Comparison of ENCODE assay signal across 8 mouse cellular contexts in genomic region chr3:41082885-41083789, GRCm38 (mm10). TPM values are rescaled to one million over a fixed set of nuclear protein-coding genes. Genes with fewer than 3 reads are reported as not detected.
DNase-seq lines count a peak whose midpoint lies in the region; ATAC-seq and TF ChIP-seq lines count a peak whose summit lies in the region.

Gene Pgrmc2 (minus strand): TSS chr3:41083046.

- 1% methylated on average over 90 of the region's 95 CpGs for WGBS in hindbrain, postnatal 0 days

- DNase-seq in ZHBTc4 (ENCODE audit: low read depth, low spot score), result peak; percentile 99
- DNase-seq in gastrocnemius, adult 2 months, result peak; percentile 99
- DNase-seq in hindbrain, postnatal 0 days (ENCODE audit: low spot score), result peak; percentile 99
- DNase-seq in left cerebral cortex, adult 2 months (ENCODE audit: extremely low spot score in 1 of 2, low spot score in 2 of 2), result peak; percentile 98 to 99
- peak; percentile 96 to 97 for DNase-seq in right cerebral cortex, adult 2 months (ENCODE audit: low spot score in 2 of 2)
- peak; percentile 98 for DNase-seq in urinary bladder, postnatal 14 days (ENCODE audit: low spot score)

- H3K9ac ChIP-seq in hindbrain, postnatal 0 days (replicated peaks; ENCODE audit: low read length), result peak within 1 kb of the TSS; percentile 80

- peak; percentile 88 for ATAC-seq in common myeloid progenitor, adult 5-6 weeks (replicated peaks; ENCODE audit: low read depth, poor library complexity, severe bottlenecking)
- ATAC-seq in hindbrain, postnatal 0 days, result peak; percentile 99
- peak; percentile 92 for ATAC-seq in megakaryocyte, adult 5-6 weeks (ENCODE audit: poor library complexity, severe bottlenecking)

- peaks cover 12% of the 10 kb centered on the region for H3K4me1 ChIP-seq in hindbrain, postnatal 0 days (ENCODE audit: insufficient read depth, low read length)

- TF ChIP-seq CTCF in gastrocnemius, adult 2 months (IDR thresholded peaks at IDR 0.05), result peak; percentile 50
- TF ChIP-seq CTCF in hindbrain, postnatal 0 days (IDR thresholded peaks at IDR 0.05; ENCODE audit: low read depth), result peak; percentile 51
- TF ChIP-seq CTCF in left cerebral cortex, adult 2 months (IDR thresholded peaks at IDR 0.05), result peak; percentile 43

- intact Hi-C loops in gastrocnemius, adult 2 months (cut with DNase I), result loop anchor here (1.0 to 5.0 kb wide), 2 partner anchors 481 to 509 kb away; no protein-coding TSS in a partner anchor
- intact Hi-C loops in left cerebral cortex, adult 2 months (cut with DNase I), result loop anchor here (2.0 to 5.0 kb wide), 3 partner anchors 131 to 482 kb away; partner anchors contain the start of genes Abhd18 and Mfsd8

- no peaks in the 10 kb centered on the region for H3K36me3 ChIP-seq in hindbrain, postnatal 0 days (ENCODE audit: insufficient read depth, low read length)

- H3K9me3 ChIP-seq in hindbrain, postnatal 0 days (ENCODE audit: low read length), result no peaks in the 10 kb centered on the region

- no peaks in the 10 kb centered on the region for H3K27me3 ChIP-seq in hindbrain, postnatal 0 days (ENCODE audit: insufficient read depth, low read length)

- peak within 1 kb of the TSS; percentile 93 for H3K4me2 ChIP-seq in hindbrain, postnatal 0 days (ENCODE audit: low read depth, low read length)

- H3K27ac ChIP-seq in gastrocnemius, adult 2 months, result peak within 1 kb of the TSS; percentile 91
- H3K27ac ChIP-seq in hindbrain, postnatal 0 days, result peak within 1 kb of the TSS; percentile 90
- peak within 1 kb of the TSS; percentile 96 for H3K27ac ChIP-seq in left cerebral cortex, adult 2 months

- H3K4me3 ChIP-seq in gastrocnemius, adult 2 months, result peak within 1 kb of the TSS; percentile 80
- H3K4me3 ChIP-seq in hindbrain, postnatal 0 days (ENCODE audit: low read length), result peak within 1 kb of the TSS; percentile 91
- H3K4me3 ChIP-seq in left cerebral cortex, adult 2 months, result peak within 1 kb of the TSS; percentile 78

RNA-seq across cellular contexts. Expression of gene Pgrmc2, which starts in this region (rescaled TPM):
- total RNA-seq in common myeloid progenitor, adult 5-6 weeks (2017), result 20.4 and 24.3 TPM in 2 replicates
- total RNA-seq in gastrocnemius, adult 2 months (2021), result 10 to 100 TPM; 18.1 to 20.4 TPM
- total RNA-seq in hindbrain, postnatal 0 days (2014; rRNA removed), result 25.3 and 27.1 TPM in 2 replicates
- 27.2 and 28.7 TPM in 2 replicates for polyA plus RNA-seq in hindbrain, postnatal 0 days (2015; fragmentation: Nextera tagmentation; extraction: Ambion mirVana)
- total RNA-seq in left cerebral cortex, adult 2 months (2021), result 10 to 100 TPM; 58.1 to 58.5 TPM
- total RNA-seq in megakaryocyte, adult 5-6 weeks (2015), result 14.8 and 19.6 TPM in 2 replicates
- total RNA-seq in megakaryocyte, adult 5-6 weeks (2017), result 9.1 and 11.7 TPM in 2 replicates

Comparison
In these comparisons a context has a peak if more than half of its experiments do, and no peak if none do; other contexts are left out.
1. Peak in every context shown above with its lines: DNase-seq, ATAC-seq, H3K4me3 ChIP-seq and H3K27ac ChIP-seq.